Mouse (Mus musculus) heart, embryonic 12.5 days (tissue): ENCODE data around the gene Psmf1. TPM values are rescaled to one million over a fixed set of nuclear protein-coding genes. Genes with fewer than 3 reads are reported as not detected.

Source experiments
- ATAC-seq: fragments of 200-750 bp; cut with Nextera tagmentation; 2 replicates; pipeline ENCODE4 v1.8.0; 2017; ENCODE audit warnings: moderate TSS enrichment, moderate library complexity; ENCODE audit not compliant: insufficient number of reproducible peaks, low FRiP score
- H3K27ac ChIP-seq: fragments of 300-500 bp; sonication (generic); 2 replicates; pipeline ENCODE4 v1.5.1; 2016; ENCODE audit warnings: mild to moderate bottlenecking, moderate library complexity; ENCODE audit not compliant: poor library complexity, severe bottlenecking
- H3K27me3 ChIP-seq: fragments of 300-500 bp; sonication (generic); replicated peaks from 2 replicates; pipeline ENCODE4 v1.6.1; 2016; ENCODE audit warnings: mild to moderate bottlenecking, moderate library complexity
- H3K36me3 ChIP-seq: fragments of 300-500 bp; sonication (generic); 2 replicates; pipeline ENCODE4 v1.6.1; 2016; ENCODE audit warnings: mild to moderate bottlenecking, moderate library complexity
- H3K4me1 ChIP-seq: fragments of 300-500 bp; sonication (generic); replicated peaks from 2 replicates; pipeline ENCODE4 v1.6.1; 2016; ENCODE audit warnings: mild to moderate bottlenecking
- H3K4me2 ChIP-seq: fragments of 300-500 bp; sonication (generic); 2 replicates; pipeline ENCODE4 v1.6.1; 2016; ENCODE audit warnings: mild to moderate bottlenecking, moderate library complexity
- H3K4me3 ChIP-seq: fragments of 300-500 bp; sonication (generic); 2 replicates; pipeline ENCODE4 v1.5.1; 2016; ENCODE audit warnings: mild to moderate bottlenecking
- H3K9ac ChIP-seq: fragments of 300-500 bp; sonication (generic); 2 replicates; pipeline ENCODE4 v1.6.1; 2016; ENCODE audit warnings: mild to moderate bottlenecking, moderate library complexity
- H3K9me3 ChIP-seq: fragments of 300-500 bp; sonication (generic); replicated peaks from 2 replicates; pipeline ENCODE4 v1.6.1; 2016; ENCODE audit warnings: mild to moderate bottlenecking, moderate library complexity
- WGBS: fragments of 180-500 bp; shearing (Covaris S2); methylation state at CpG from one replicate; pipeline ENCODE4 v1.1.7; 2016; 5-methylcytosine and 5-hydroxymethylcytosine counted together
- polyA plus RNA-seq: library from polyadenylated mRNA; unstranded; fragments of >200 nt; fragmentation: Nextera tagmentation; extraction: Ambion mirVana; gene quantifications from 2 replicates; pipeline ENCODE4 v1.2.1, GENCODE M21; 2016

The Psmf1 gene
- polyA plus RNA-seq, 1 experiment from 2014 or later = 28.7 TPM

- no peak overlapping the region for H3K4me2 ChIP-seq
- H3K27ac ChIP-seq = no peak overlapping the region
- 62% methylated on average over 9 of the region's 9 CpGs for WGBS
- H3K36me3 ChIP-seq = no peaks in the 10 kb centered on the region
- H3K4me1 ChIP-seq = no peaks in the 10 kb centered on the region
- H3K9me3 ChIP-seq = no peaks in the 10 kb centered on the region
- ATAC-seq = no peak
- no peak overlapping the region for H3K4me3 ChIP-seq
- H3K27me3 ChIP-seq = no peaks in the 10 kb centered on the region; the same call in 1 of the 2 replicates
- no peak overlapping the region for H3K9ac ChIP-seq
These were observed 12.5 kb upstream of the Psmf1 start for GRCm38 (mm10) chr2:151756277-151757061.

- no peaks in the 10 kb centered on the region for H3K36me3 ChIP-seq
- H3K4me3 ChIP-seq = no peak overlapping the region
- WGBS = 57% methylated on average over 5 of the region's 5 CpGs
- no peak for ATAC-seq
- no peak overlapping the region for H3K4me2 ChIP-seq
- H3K27me3 ChIP-seq = peaks cover 21% of the 10 kb centered on the region
- H3K27ac ChIP-seq = no peak overlapping the region
- H3K9ac ChIP-seq = no peak overlapping the region
- no peaks in the 10 kb centered on the region for H3K9me3 ChIP-seq
- H3K4me1 ChIP-seq = no peaks in the 10 kb centered on the region
These were observed 7.3 kb upstream of the Psmf1 start for GRCm38 (mm10) chr2:151751330-151751729.

- Histone ChIP-seq H3K27ac (no peak overlapping the region), H3K4me3 (no peak overlapping the region), H3K9ac (no peak overlapping the region), H3K4me1 (no peaks in the 10 kb centered on the region), H3K27me3 (peaks cover 38% of the 10 kb centered on the region), H3K9me3 (no peaks in the 10 kb centered on the region), H3K4me2 (no peak overlapping the region), H3K36me3 (no peaks in the 10 kb centered on the region)
- 0 out of 2 replicates have a peak, but pooled peaks have one; percentile 25 for ATAC-seq
- 37% methylated on average over 19 of the region's 19 CpGs for WGBS
These were observed 4.1 kb upstream of the Psmf1 start for GRCm38 (mm10) chr2:151747847-151748705.

- no peaks in the 10 kb centered on the region for H3K9me3 ChIP-seq
- H3K4me1 ChIP-seq = peaks cover 12% of the 10 kb centered on the region
- no peaks in the 10 kb centered on the region for H3K36me3 ChIP-seq
- H3K27me3 ChIP-seq = peaks cover 28% of the 10 kb centered on the region
- WGBS = 52% methylated on average over 6 of the region's 6 CpGs
- H3K4me2 ChIP-seq = no peak overlapping the region
- H3K4me3 ChIP-seq = no peak overlapping the region
- no peak overlapping the region for H3K27ac ChIP-seq
- ATAC-seq = no peak
- H3K9ac ChIP-seq = no peak overlapping the region
These were observed 921 bp downstream of the Psmf1 start for GRCm38 (mm10) chr2:151742850-151743679.

GRCm38 (mm10) chr2:151742084-151742483 lies 1.9 kb downstream of the Psmf1 start:
- WGBS = 83% methylated on average over 1 of the region's 1 CpGs
- Histone ChIP-seq H3K9me3 (no peaks in the 10 kb centered on the region), H3K4me1 (peaks cover 12% of the 10 kb centered on the region), H3K36me3 (no peaks in the 10 kb centered on the region), H3K9ac (no peak overlapping the region), H3K27ac (no peak overlapping the region), H3K4me3 (no peak overlapping the region), H3K4me2 (no peak overlapping the region), H3K27me3 (peaks cover 19% of the 10 kb centered on the region)
- no peak for ATAC-seq

GRCm38 (mm10) chr2:151740741-151741526 lies 3.1 kb downstream of the Psmf1 start:
- Histone ChIP-seq H3K9ac (peak overlapping the region; percentile 85), H3K4me3 (peak overlapping the region; percentile 76), H3K27me3 (peaks cover 13% of the 10 kb centered on the region), H3K4me2 (peak overlapping the region; percentile 76), H3K4me1 (peaks cover 12% of the 10 kb centered on the region), H3K9me3 (no peaks in the 10 kb centered on the region), H3K27ac (no peak overlapping the region), H3K36me3 (no peaks in the 10 kb centered on the region)
- WGBS = under 1% methylated on average over 61 of the region's 61 CpGs
- peak; percentile 85 for ATAC-seq

- ATAC-seq = no peak
- peaks cover 9% of the 10 kb centered on the region for H3K36me3 ChIP-seq
- no peak overlapping the region for H3K4me3 ChIP-seq
- H3K9ac ChIP-seq = no peak overlapping the region
- peak overlapping the region; percentile 76 for H3K4me2 ChIP-seq
- WGBS = 86% methylated on average over 7 of the region's 7 CpGs
- peaks cover 12% of the 10 kb centered on the region; the same call in 1 of the 2 replicates for H3K27me3 ChIP-seq
- H3K27ac ChIP-seq = no peak overlapping the region
- H3K9me3 ChIP-seq = no peaks in the 10 kb centered on the region
- peaks cover 12% of the 10 kb centered on the region for H3K4me1 ChIP-seq
These were observed 4.5 kb downstream of the Psmf1 start for GRCm38 (mm10) chr2:151739505-151739904.

GRCm38 (mm10) chr2:151739081-151739480 lies 4.9 kb downstream of the Psmf1 start:
- 83% methylated on average over 3 of the region's 3 CpGs for whole genome bisulfite sequencing
- no peak for ATAC-seq
- H3K4me3 ChIP-seq = no peak overlapping the region
- H3K9me3 ChIP-seq = no peaks in the 10 kb centered on the region
- H3K27me3 ChIP-seq = peaks cover 10% of the 10 kb centered on the region; the same call in 1 of the 2 replicates
- no peak overlapping the region for H3K4me2 ChIP-seq
- peaks cover 11% of the 10 kb centered on the region for H3K36me3 ChIP-seq
- H3K9ac ChIP-seq = no peak overlapping the region
- peaks cover 12% of the 10 kb centered on the region for H3K4me1 ChIP-seq
- H3K27ac ChIP-seq = no peak overlapping the region

GRCm38 (mm10) chr2:151738460-151738859 lies 5.5 kb downstream of the Psmf1 start:
- no peak overlapping the region for H3K9ac ChIP-seq
- peaks cover 17% of the 10 kb centered on the region for H3K36me3 ChIP-seq
- peaks cover 4% of the 10 kb centered on the region; the same call in 1 of the 2 replicates for H3K27me3 ChIP-seq
- H3K4me1 ChIP-seq = peaks cover 12% of the 10 kb centered on the region
- no peak overlapping the region for H3K27ac ChIP-seq
- no peak overlapping the region for H3K4me3 ChIP-seq
- no peaks in the 10 kb centered on the region for H3K9me3 ChIP-seq
- WGBS = 71% methylated on average over 4 of the region's 4 CpGs
- no peak overlapping the region for H3K4me2 ChIP-seq
- ATAC-seq = no peak

GRCm38 (mm10) chr2:151735422-151735821 lies 8.6 kb downstream of the Psmf1 start:
- 92% methylated on average over 6 of the region's 6 CpGs for WGBS
- Histone ChIP-seq H3K36me3 (peaks cover 23% of the 10 kb centered on the region), H3K9me3 (no peaks in the 10 kb centered on the region), H3K4me1 (peaks cover 12% of the 10 kb centered on the region), H3K4me2 (no peak overlapping the region), H3K9ac (no peak overlapping the region), H3K4me3 (no peak overlapping the region), H3K27ac (no peak overlapping the region), H3K27me3 (no peaks in the 10 kb centered on the region)
- no peak for ATAC-seq
